Mouse (Mus musculus) left cerebral cortex, adult 9 months (tissue): ENCODE measurements around the gene S100a8.

Source experiments
- DNase-seq, 2 experiments: peaks; one replicate each; pipeline ENCODE4 v3.0.0; 2022; ENCODE audit warnings: low spot score in 2 of 2

Gene S100a8

GRCm38 (mm10) chr3:90668846-90669245 lies at the start of gene S100a8:
Gene S100a8, plus strand, starts transcription at chr3:90668978.
- DNase-seq, result no peak

GRCm38 (mm10) chr3:90621552-90621951 lies 47.2 kb upstream of the S100a8 start:
- no peak for DNase-seq

GRCm38 (mm10) chr3:90623435-90624071 lies 45.2 kb upstream of the S100a8 start:
- peak in 1 of 2 experiments; percentile 44 for DNase-seq

GRCm38 (mm10) chr3:90625496-90625895 lies 43.3 kb upstream of the S100a8 start:
- DNase-seq, result no peak

GRCm38 (mm10) chr3:90626266-90627021 lies 42.3 kb upstream of the S100a8 start:
- DNase-seq, result no peak

- DNase-seq, result no peak
These were observed 41.4 kb upstream of the S100a8 start for GRCm38 (mm10) chr3:90627366-90627765.

GRCm38 (mm10) chr3:90627807-90628206 lies 41.0 kb upstream of the S100a8 start:
- no peak for DNase-seq

GRCm38 (mm10) chr3:90629298-90629697 lies 39.5 kb upstream of the S100a8 start:
- DNase-seq, result no peak

- DNase-seq, result no peak
These were observed 36.8 kb upstream of the S100a8 start for GRCm38 (mm10) chr3:90631984-90632383.

- DNase-seq, result no peak
These were observed 30.1 kb upstream of the S100a8 start for GRCm38 (mm10) chr3:90638511-90639275.

GRCm38 (mm10) chr3:90639511-90640154 lies 29.1 kb upstream of the S100a8 start:
- DNase-seq, result no peak

- no peak for DNase-seq
These were observed 27.8 kb upstream of the S100a8 start for GRCm38 (mm10) chr3:90640981-90641380.

GRCm38 (mm10) chr3:90644220-90644619 lies 24.6 kb upstream of the S100a8 start:
- peak in 1 of 2 experiments; percentile 27 for DNase-seq

GRCm38 (mm10) chr3:90647291-90647690 lies 21.5 kb upstream of the S100a8 start:
- DNase-seq, result no peak

- peak; percentile 17 to 50 for DNase-seq
These were observed 19.8 kb upstream of the S100a8 start for GRCm38 (mm10) chr3:90648981-90649380.

- DNase-seq, result no peak
These were observed 18.9 kb upstream of the S100a8 start for GRCm38 (mm10) chr3:90649832-90650231.

- DNase-seq, result peak; percentile 42 to 90
These were observed 15.8 kb upstream of the S100a8 start for GRCm38 (mm10) chr3:90652878-90653508.

- no peak for DNase-seq
These were observed 15.1 kb upstream of the S100a8 start, which contains the start of gene S100a7a for GRCm38 (mm10) chr3:90653717-90654116. Gene S100a7a, plus strand, starts transcription at chr3:90654017.

- no peak for DNase-seq
These were observed 11.4 kb upstream of the S100a8 start for GRCm38 (mm10) chr3:90657405-90657804.

- DNase-seq, result no peak
These were observed 9.3 kb upstream of the S100a8 start for GRCm38 (mm10) chr3:90659364-90660044.

GRCm38 (mm10) chr3:90664219-90664618 lies 4.6 kb upstream of the S100a8 start:
- DNase-seq, result no peak
